Mouse (Mus musculus) naive thymus-derived CD4-positive, alpha-beta T cell, adult 2 months (primary cell): ENCODE results near the gene Scgb2b15.
"Not testable (repeated sequence)": the region's sequence is repeated elsewhere in the genome, so short reads cannot be mapped to it uniquely, and the experiment has no call there.

ENCODE experiments used
- DNase-seq: peaks from one replicate; pipeline ENCODE4 v3.0.0-alpha.2; 2011; ENCODE audit warnings: low read depth

The Scgb2b15 gene

GRCm38 (mm10) chr7:32829562-32829961, at the start of gene Scgb2b15:
Gene Scgb2b15 (minus strand): TSS chr7:32829662.
- not testable (repeated sequence) for DNase-seq

GRCm38 (mm10) chr7:32836254-32836653, 6.8 kb upstream of the Scgb2b15 start, which contains the start of gene Scgb1b15:
Gene Scgb1b15 (plus strand): TSS chr7:32836554.
- not testable (repeated sequence) for DNase-seq
